Mouse (Mus musculus) hindbrain, embryonic 13.5 days (tissue): ENCODE data around the gene Aox1. TPM values are rescaled to one million over a fixed set of nuclear protein-coding genes. Genes with fewer than 3 reads are reported as not detected.

Experiments
- ATAC-seq: fragments of 200-750 bp; cut with Nextera tagmentation; 2 replicates; pipeline ENCODE4 v1.8.0; 2017; ENCODE audit warnings: moderate TSS enrichment; ENCODE audit not compliant: low FRiP score
- H3K27ac ChIP-seq: fragments of 300-500 bp; sonication (generic); 2 replicates; pipeline ENCODE4 v1.5.1; 2015; ENCODE audit warnings: inconsistent platforms, mild to moderate bottlenecking, moderate library complexity
- H3K27me3 ChIP-seq: fragments of 300-500 bp; sonication (generic); 2 replicates; pipeline ENCODE4 v1.6.1; 2015; ENCODE audit warnings: mild to moderate bottlenecking, inconsistent platforms
- H3K36me3 ChIP-seq: fragments of 300-500 bp; sonication (generic); 2 replicates; pipeline ENCODE4 v1.6.1; 2015; ENCODE audit warnings: mild to moderate bottlenecking, inconsistent platforms
- H3K4me1 ChIP-seq: fragments of 300-500 bp; sonication (generic); replicated peaks from 2 replicates; pipeline ENCODE4 v1.6.1; 2015; ENCODE audit warnings: inconsistent platforms
- H3K4me2 ChIP-seq: fragments of 300-500 bp; sonication (generic); 2 replicates; pipeline ENCODE4 v1.6.1; 2015; ENCODE audit warnings: inconsistent platforms, mild to moderate bottlenecking, moderate library complexity
- H3K4me3 ChIP-seq: fragments of 300-500 bp; sonication (generic); 2 replicates; pipeline ENCODE4 v1.5.1; 2015; ENCODE audit warnings: mild to moderate bottlenecking, inconsistent platforms
- H3K9ac ChIP-seq: fragments of 300-500 bp; sonication (generic); 2 replicates; pipeline ENCODE4 v1.6.1; 2015; ENCODE audit warnings: mild to moderate bottlenecking, inconsistent platforms
- H3K9me3 ChIP-seq: fragments of 300-500 bp; sonication (generic); 2 replicates; pipeline ENCODE4 v1.6.1; 2016; ENCODE audit warnings: inconsistent platforms
- whole genome bisulfite sequencing: fragments of 180-500 bp; shearing (Covaris S2); methylation state at CpG from one replicate; pipeline ENCODE4 v1.1.7; 2015; 5-methylcytosine and 5-hydroxymethylcytosine counted together
- polyA plus RNA-seq: library from polyadenylated mRNA; unstranded; fragments of >200 nt; fragmentation: Nextera tagmentation; extraction: Ambion mirVana; gene quantifications from 2 replicates; pipeline ENCODE4 v1.2.1, GENCODE M21; 2015

Gene Aox1
- polyA plus RNA-seq, 1 experiment from 2014 or later, result 0.29 TPM

DNA sequence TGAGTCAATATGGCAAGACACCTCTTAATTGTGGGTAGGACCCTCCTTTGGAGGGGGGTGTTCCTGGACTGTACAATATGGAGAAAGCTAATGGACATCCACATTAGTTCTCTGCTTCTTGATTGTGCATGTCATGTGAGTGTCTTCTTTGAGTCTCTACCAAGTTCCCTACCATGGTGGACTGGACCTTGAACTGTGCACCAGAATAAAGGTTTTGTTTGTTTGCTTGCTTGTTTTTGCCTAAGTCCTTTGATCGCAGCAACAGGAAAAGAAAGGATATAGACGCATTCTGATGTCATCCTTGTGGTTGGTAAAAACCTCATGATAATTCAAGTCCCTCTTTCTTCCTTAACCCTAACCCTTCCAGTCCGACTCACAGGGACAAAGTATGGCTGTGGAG, 88.5 kb downstream of the Aox1 start:
- H3K4me3 ChIP-seq, result no peak overlapping the region
- WGBS, result 87% methylated on average over 3 of the region's 3 CpGs

DNA sequence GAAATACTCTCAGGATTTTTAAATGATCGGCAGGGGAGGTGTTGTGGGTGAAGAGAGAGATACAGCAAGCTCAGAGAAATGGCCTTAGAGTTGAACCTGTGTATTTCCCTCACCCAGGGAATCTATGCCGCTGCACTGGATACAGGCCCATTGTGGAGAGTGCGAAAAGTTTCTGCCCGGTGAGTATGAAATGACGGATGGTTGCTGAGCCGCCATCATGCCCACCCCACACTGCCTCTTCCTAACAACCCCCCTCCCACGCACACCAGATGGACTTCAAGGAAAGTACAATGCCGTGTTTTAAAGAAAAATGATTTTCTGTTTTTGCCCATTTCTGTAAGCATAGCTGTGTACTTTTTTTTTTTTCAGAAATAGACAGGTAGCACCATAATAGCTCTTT, 95.2 kb downstream of the Aox1 start:
- Histone ChIP-seq H3K4me3 (no peak overlapping the region), H3K4me2 (no peak overlapping the region), H3K9me3 (no peaks in the 10 kb centered on the region), H3K27me3 (no peaks in the 10 kb centered on the region), H3K36me3 (no peaks in the 10 kb centered on the region), H3K4me1 (no peaks in the 10 kb centered on the region), H3K27ac (no peak overlapping the region), H3K9ac (no peak overlapping the region)
- 90% methylated on average over 8 of the region's 8 CpGs for WGBS
- ATAC-seq, result no peak

More for the DNA sequence above, 88.5 kb downstream of the Aox1 start:
- ATAC-seq, result no peak
- H3K9me3 ChIP-seq, result no peaks in the 10 kb centered on the region
- no peak overlapping the region for H3K27ac ChIP-seq
- H3K36me3 ChIP-seq, result no peaks in the 10 kb centered on the region
- H3K27me3 ChIP-seq, result no peaks in the 10 kb centered on the region
- no peak overlapping the region for H3K9ac ChIP-seq
- H3K4me1 ChIP-seq, result no peaks in the 10 kb centered on the region
- H3K4me2 ChIP-seq, result no peak overlapping the region

GRCm38 (mm10) chr1:58137891-58138290, 108.2 kb downstream of the Aox1 start:
- no peak overlapping the region for H3K9ac ChIP-seq
- H3K9me3 ChIP-seq, result no peaks in the 10 kb centered on the region; the same call in 1 of the 2 replicates
- H3K4me1 ChIP-seq, result no peaks in the 10 kb centered on the region
- H3K4me2 ChIP-seq, result no peak overlapping the region
- no peaks in the 10 kb centered on the region for H3K27me3 ChIP-seq
- H3K4me3 ChIP-seq, result no peak overlapping the region
- no peaks in the 10 kb centered on the region for H3K36me3 ChIP-seq
- ATAC-seq, result no peak
- no peak overlapping the region for H3K27ac ChIP-seq

DNA sequence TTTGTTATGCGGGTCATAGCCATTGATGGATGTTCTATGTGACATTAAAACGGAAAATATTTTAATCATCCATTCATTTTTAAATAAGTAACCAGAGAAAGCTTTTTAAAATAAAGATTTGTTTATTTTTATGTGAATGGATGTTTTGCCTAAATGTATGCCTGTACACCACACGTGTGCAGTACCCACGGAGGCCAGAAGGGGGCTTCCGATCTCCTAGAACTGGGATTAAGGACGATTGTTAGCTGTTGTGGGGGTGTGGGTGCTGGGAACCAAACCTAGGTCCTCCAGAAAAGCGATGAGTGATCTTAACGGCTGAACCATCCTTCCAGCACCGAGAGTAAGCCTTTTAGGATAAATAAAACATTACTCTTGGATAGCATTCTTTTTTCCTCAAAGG, 109.3 kb downstream of the Aox1 start:
- no peak overlapping the region for H3K27ac ChIP-seq

DNA sequence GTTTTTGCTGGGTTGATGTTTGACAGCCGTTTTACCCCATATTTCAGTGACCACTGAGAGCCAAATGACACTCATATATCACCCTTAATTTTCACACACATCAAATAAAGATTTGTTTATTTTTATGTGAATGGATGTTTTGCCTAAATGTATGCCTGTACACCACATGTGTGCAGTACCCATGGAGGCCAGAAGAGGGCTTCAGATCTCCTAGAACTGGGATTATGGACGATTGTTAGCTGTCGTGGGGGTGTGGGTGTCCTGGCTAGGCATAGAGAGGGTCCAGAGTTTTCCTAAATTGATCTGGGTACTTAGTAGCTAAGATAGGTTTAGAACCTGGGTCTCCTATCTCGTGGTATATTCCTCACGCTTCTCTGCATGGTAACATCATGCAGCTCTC, 110.9 kb downstream of the Aox1 start:
- ATAC-seq, result no peak
- no peaks in the 10 kb centered on the region for H3K36me3 ChIP-seq
- no peak overlapping the region for H3K4me2 ChIP-seq
- no peak overlapping the region for H3K4me3 ChIP-seq
- H3K9me3 ChIP-seq, result no peaks in the 10 kb centered on the region; the same call in 1 of the 2 replicates
- WGBS, result 88% methylated on average over 5 of the region's 5 CpGs
- H3K9ac ChIP-seq, result no peak overlapping the region
- no peaks in the 10 kb centered on the region for H3K4me1 ChIP-seq
- H3K27me3 ChIP-seq, result no peaks in the 10 kb centered on the region
- no peak overlapping the region for H3K27ac ChIP-seq

More for the DNA sequence above, 109.3 kb downstream of the Aox1 start:
- Histone ChIP-seq H3K4me3 (no peak overlapping the region), H3K4me2 (no peak overlapping the region), H3K36me3 (no peaks in the 10 kb centered on the region), H3K9me3 (no peaks in the 10 kb centered on the region; the same call in 1 of the 2 replicates), H3K9ac (no peak overlapping the region), H3K4me1 (no peaks in the 10 kb centered on the region), H3K27me3 (no peaks in the 10 kb centered on the region)
- ATAC-seq, result no peak
- 94% methylated on average over 9 of the region's 9 CpGs for WGBS

DNA sequence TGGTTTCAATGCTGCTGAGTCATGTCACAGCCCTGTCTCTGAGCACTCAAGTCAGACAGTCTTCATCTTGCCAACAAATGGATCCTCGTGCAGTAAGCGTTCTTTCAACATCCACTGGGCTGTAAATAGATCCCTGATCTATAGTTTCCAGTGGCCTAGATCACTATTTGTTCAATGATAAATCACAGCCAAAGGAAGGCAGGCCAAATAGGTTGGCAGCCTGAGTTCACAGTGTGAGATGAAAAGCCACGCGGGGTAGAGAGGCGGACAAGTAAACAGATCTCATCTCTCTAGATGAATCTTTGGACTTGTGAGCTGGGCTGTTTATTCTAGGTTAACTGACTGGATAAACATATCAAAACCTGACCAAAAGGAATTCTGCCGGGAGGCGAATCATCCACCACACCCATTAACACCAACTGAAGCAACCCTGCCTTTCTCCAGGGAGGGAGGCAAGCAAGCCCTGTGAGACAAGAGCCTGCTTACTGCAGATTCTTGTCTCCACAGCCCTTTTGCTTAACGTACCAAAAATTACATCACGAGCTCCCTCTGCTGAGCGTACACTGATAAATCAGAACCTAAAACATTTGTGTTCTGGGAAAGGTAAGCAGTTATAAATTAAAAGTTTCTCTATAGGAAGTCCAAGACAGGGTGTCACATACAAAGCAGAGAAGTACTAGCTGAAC, 114.8 kb downstream of the Aox1 start:
- Histone ChIP-seq H3K4me1 (no peaks in the 10 kb centered on the region), H3K4me2 (no peak overlapping the region), H3K4me3 (no peak overlapping the region), H3K9ac (no peak overlapping the region), H3K27me3 (no peaks in the 10 kb centered on the region), H3K36me3 (no peaks in the 10 kb centered on the region), H3K27ac (no peak overlapping the region), H3K9me3 (no peaks in the 10 kb centered on the region)
- WGBS, result 76% methylated on average over 10 of the region's 10 CpGs
- no peak for ATAC-seq

DNA sequence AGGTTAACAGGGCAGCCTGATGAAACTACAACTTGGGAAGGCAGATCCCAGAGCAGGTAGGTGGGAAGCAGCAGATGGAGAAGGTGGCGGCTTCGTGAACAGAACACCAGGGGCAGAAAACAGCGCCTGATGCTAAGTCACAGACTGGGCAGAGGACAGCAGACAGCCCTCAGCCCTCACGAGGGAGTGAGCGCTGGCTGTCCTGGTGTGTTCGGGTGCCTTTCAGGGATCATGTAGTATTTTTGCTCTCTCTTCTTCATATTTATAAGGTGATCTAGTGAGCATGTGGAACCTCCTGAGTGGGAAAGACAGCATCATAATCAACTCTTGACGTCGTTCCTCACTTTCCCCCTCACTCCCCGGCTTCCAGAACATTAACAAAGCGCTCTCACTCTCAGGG, 116.3 kb downstream of the Aox1 start:
- Histone ChIP-seq H3K4me2 (no peak overlapping the region), H3K27me3 (no peaks in the 10 kb centered on the region), H3K9me3 (no peaks in the 10 kb centered on the region), H3K4me1 (no peaks in the 10 kb centered on the region), H3K4me3 (no peak overlapping the region), H3K27ac (no peak overlapping the region), H3K36me3 (no peaks in the 10 kb centered on the region), H3K9ac (no peak overlapping the region)
- ATAC-seq, result no peak
- 87% methylated on average over 10 of the region's 10 CpGs for WGBS

GRCm38 (mm10) chr1:58147776-58148175, 118.0 kb downstream of the Aox1 start:
- no peak overlapping the region for H3K9ac ChIP-seq
- no peak overlapping the region for H3K4me3 ChIP-seq
- no peaks in the 10 kb centered on the region for H3K36me3 ChIP-seq
- H3K27ac ChIP-seq, result no peak overlapping the region
- H3K9me3 ChIP-seq, result no peaks in the 10 kb centered on the region
- ATAC-seq, result no peak
- H3K4me1 ChIP-seq, result no peaks in the 10 kb centered on the region
- H3K27me3 ChIP-seq, result no peaks in the 10 kb centered on the region
- 84% methylated on average over 6 of the region's 6 CpGs for WGBS
- no peak overlapping the region for H3K4me2 ChIP-seq

- H3K36me3 ChIP-seq, result no peaks in the 10 kb centered on the region
- no peak for ATAC-seq
- H3K9ac ChIP-seq, result no peak overlapping the region
- 83% methylated on average over 8 of the region's 8 CpGs for WGBS
- no peaks in the 10 kb centered on the region for H3K9me3 ChIP-seq
- no peak overlapping the region for H3K4me2 ChIP-seq
- H3K27ac ChIP-seq, result no peak overlapping the region
- no peaks in the 10 kb centered on the region for H3K4me1 ChIP-seq
- H3K27me3 ChIP-seq, result no peaks in the 10 kb centered on the region
- H3K4me3 ChIP-seq, result no peak overlapping the region
Observed at GRCm38 (mm10) chr1:58152247-58152646, 122.5 kb downstream of the Aox1 start.

Other genes with a start within 250 kb of the Aox1 start
- gene Sgo2a, start 34.0 kb upstream of the Aox1 start, polyA plus RNA-seq, result 4.3 and 5.6 TPM in 2 replicates
- gene Kctd18, start 11.0 kb upstream of the Aox1 start, polyA plus RNA-seq, result 23.1 and 26.2 TPM in 2 replicates
- gene Aox3, start 83.2 kb downstream of the Aox1 start, polyA plus RNA-seq, result 0.04 and 0.23 TPM in 2 replicates
- gene Aox4, start 180.5 kb downstream of the Aox1 start, polyA plus RNA-seq, result 0.18 and 0.34 TPM in 2 replicates
- gene Aox2, start 248.4 kb downstream of the Aox1 start, polyA plus RNA-seq, result 0.05 TPM in 2 replicates